Mouse (Mus musculus) liver, embryonic 18 days (tissue): ENCODE results near the gene Amer2. TPM values are rescaled to one million over a fixed set of nuclear protein-coding genes. Genes with fewer than 3 reads are reported as not detected.

Experiments used
- polyA plus RNA-seq: library from polyadenylated mRNA; depleted of rRNA; stranded (reverse); fragments of >200 nt; gene quantifications from 2 replicates; pipeline ENCODE4 v1.2.3, GENCODE M21; 2012; rRNA removed

Amer2 gene
- polyA plus RNA-seq = 0.61 and 0.76 TPM in 2 replicates

DNA sequence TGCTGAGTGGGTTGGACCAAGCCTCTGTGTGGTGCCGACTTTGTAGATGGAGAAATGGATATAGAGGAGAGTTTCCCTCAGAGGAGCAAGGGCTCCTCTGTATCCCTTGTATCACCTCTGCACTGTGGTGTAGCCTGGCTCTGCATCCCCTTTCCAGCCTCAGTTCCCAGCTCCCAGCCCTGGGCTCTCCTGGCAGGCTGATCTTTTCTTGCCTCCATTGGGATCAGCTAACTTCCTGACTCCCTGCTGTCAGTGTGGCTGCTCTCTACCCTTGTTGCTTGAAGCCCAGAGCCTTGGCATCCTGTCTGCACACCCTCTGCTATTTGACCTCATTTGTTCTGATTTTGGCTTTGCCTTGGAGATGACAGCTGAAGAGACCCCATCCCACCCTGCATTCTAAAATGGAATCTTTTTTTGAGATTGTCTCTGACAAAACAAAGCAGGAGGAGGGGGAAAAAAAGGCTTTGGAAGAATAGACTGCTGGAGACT is at the start of gene Amer2:
Amer2 (plus strand) TSS at position 439 of the 489 bp plus-strand sequence.

Other genes starting within 250 kb of the Amer2 start
- 2.0 TPM in 2 replicates for gene Atp8a2, start 176.1 kb upstream of the Amer2 start, polyA plus RNA-seq
- 0.01 TPM in 1 of 2 replicates, not detected in the other for gene Nupl1, start 121.8 kb upstream of the Amer2 start, polyA plus RNA-seq
- 13.4 and 13.9 TPM in 2 replicates for gene Gm49336, start 121.8 kb upstream of the Amer2 start, polyA plus RNA-seq
- 8.7 and 8.8 TPM in 2 replicates for gene Mtmr6, start 108.0 kb upstream of the Amer2 start, polyA plus RNA-seq